ENCODE assay signal across 9 mouse cellular contexts in genomic region chr10:27133135-27133534, GRCm38 (mm10).
DNase-seq lines count a peak whose midpoint lies in the region; ATAC-seq lines count a peak whose summit lies in the region.
"Had no signal": no experiment of that assay in that cellular context is flagged by ENCODE, and none has a peak within 500 bp of the region (broad histone marks: within the 10 kb centered on the region; RNA-seq: fewer than 3 reads in every experiment).

No protein-coding gene starts in this region.

- no peak overlapping the region for H3K4me2 ChIP-seq in forebrain, embryonic 16.5 days (ENCODE audit: low read length)
- peak overlapping the region; percentile 23; the same call in 1 of the 2 replicates for H3K4me2 ChIP-seq in intestine, embryonic 14.5 days (ENCODE audit: low read length)
- no peak overlapping the region for H3K4me2 ChIP-seq in midbrain, embryonic 14.5 days (ENCODE audit: low read length)

- WGBS in forebrain, embryonic 16.5 days, result 0% methylated on average over 1 of the region's 1 CpGs
- 2% methylated on average over 1 of the region's 1 CpGs for WGBS in intestine, embryonic 14.5 days
- 9% methylated on average over 1 of the region's 1 CpGs for WGBS in midbrain, embryonic 14.5 days

- no peaks in the 10 kb centered on the region for H3K36me3 ChIP-seq in forebrain, embryonic 16.5 days (ENCODE audit: control insufficient read depth, insufficient read depth)
- H3K36me3 ChIP-seq in intestine, embryonic 14.5 days (ENCODE audit: control insufficient read depth, insufficient read depth, low read length), result no peaks in the 10 kb centered on the region
- no peaks in the 10 kb centered on the region for H3K36me3 ChIP-seq in midbrain, embryonic 14.5 days (ENCODE audit: control insufficient read depth, insufficient read depth, low read length)
- H3K36me3 ChIP-seq: limb, embryonic 12.5 days had no signal

- no peak overlapping the region for H3K27ac ChIP-seq in forebrain, embryonic 16.5 days (ENCODE audit: low read length)
- no peak overlapping the region for H3K27ac ChIP-seq in intestine, embryonic 14.5 days (ENCODE audit: low read depth)
- no peak overlapping the region for H3K27ac ChIP-seq in midbrain, embryonic 14.5 days (replicated peaks; ENCODE audit: low read depth, low read length)
- H3K27ac ChIP-seq: limb, embryonic 12.5 days had no signal

- no peaks in the 10 kb centered on the region for H3K9me3 ChIP-seq in forebrain, embryonic 16.5 days (ENCODE audit: control insufficient read depth, low read length)
- H3K9me3 ChIP-seq in intestine, embryonic 14.5 days (ENCODE audit: control insufficient read depth, low read length), result no peaks in the 10 kb centered on the region
- no peaks in the 10 kb centered on the region for H3K9me3 ChIP-seq in midbrain, embryonic 14.5 days (ENCODE audit: control insufficient read depth, low read length)
- H3K9me3 ChIP-seq: limb, embryonic 12.5 days had no signal

- H3K9ac ChIP-seq in forebrain, embryonic 16.5 days (replicated peaks; ENCODE audit: low read depth, low read length), result no peak overlapping the region
- no peak overlapping the region for H3K9ac ChIP-seq in intestine, embryonic 14.5 days (ENCODE audit: low read length)
- no peak overlapping the region for H3K9ac ChIP-seq in midbrain, embryonic 14.5 days (replicated peaks; ENCODE audit: low read length)
- H3K9ac ChIP-seq: limb, embryonic 12.5 days had no signal

- no peaks in the 10 kb centered on the region for H3K27me3 ChIP-seq in forebrain, embryonic 16.5 days (replicated peaks; ENCODE audit: control insufficient read depth, insufficient read depth, low read length)
- no peaks in the 10 kb centered on the region for H3K27me3 ChIP-seq in intestine, embryonic 14.5 days (replicated peaks; ENCODE audit: control insufficient read depth, insufficient read depth, low read length)
- no peaks in the 10 kb centered on the region for H3K27me3 ChIP-seq in midbrain, embryonic 14.5 days (ENCODE audit: control insufficient read depth, insufficient read depth, low read length)
- H3K27me3 ChIP-seq: limb, embryonic 12.5 days had no signal

- DNase-seq in adrenal gland, adult (ENCODE audit: inconsistent age in 2 of 2, low spot score in 1 of 2), result peak; percentile 18 to 82
- no peak for DNase-seq in adrenal gland, postnatal 25 days
- DNase-seq in c-Kit-positive CD71-positive TER-119-positive erythroid progenitor cells, embryonic 14.5 days (ENCODE audit: low spot score), result peak; percentile 29
- peak; percentile 69 for DNase-seq in intestine, embryonic 14.5 days (ENCODE audit: low spot score)
- DNase-seq in left cerebral cortex, adult 18-20 months (ENCODE audit: low spot score in 2 of 2), result peak; percentile 75 to 80
- peak; percentile 89 for DNase-seq in midbrain, embryonic 14.5 days
- peak; percentile 54 for DNase-seq in testis, postnatal 10 days (ENCODE audit: low spot score)

- no peak overlapping the region for H3K4me3 ChIP-seq in forebrain, embryonic 16.5 days (replicated peaks; ENCODE audit: low read length)
- no peak overlapping the region for H3K4me3 ChIP-seq in intestine, embryonic 14.5 days (ENCODE audit: low read depth, low read length)
- no peak overlapping the region for H3K4me3 ChIP-seq in midbrain, embryonic 14.5 days (replicated peaks; ENCODE audit: low read depth, low read length)
- H3K4me3 ChIP-seq: limb, embryonic 12.5 days had no signal

- H3K4me1 ChIP-seq in forebrain, embryonic 16.5 days (replicated peaks; ENCODE audit: control insufficient read depth, insufficient read depth, low read length), result peaks cover 6% of the 10 kb centered on the region; the same call in 1 of the 2 replicates
- peaks cover 11% of the 10 kb centered on the region for H3K4me1 ChIP-seq in intestine, embryonic 14.5 days (replicated peaks; ENCODE audit: control insufficient read depth, insufficient read depth, low read length)
- H3K4me1 ChIP-seq in midbrain, embryonic 14.5 days (ENCODE audit: control insufficient read depth, insufficient read depth, low read length), result no peaks in the 10 kb centered on the region

- ATAC-seq in forebrain, embryonic 16.5 days, result peak; percentile 94
- ATAC-seq in intestine, embryonic 14.5 days (replicated peaks; ENCODE audit: low FRiP score, low TSS enrichment, low read depth), result 0 out of 2 replicates have a peak, but pooled peaks have one; percentile 43
- ATAC-seq in midbrain, embryonic 14.5 days (ENCODE audit: low FRiP score, low TSS enrichment), result peak; percentile 82

Comparison
In these comparisons a context has a peak if more than half of its experiments do, and no peak if none do; other contexts are left out.
1. ATAC-seq: peak in every context shown above with its lines; median percentile 94 in forebrain, embryonic 16.5 days; 82 in midbrain, embryonic 14.5 days; 43 in intestine, embryonic 14.5 days.